Mouse (Mus musculus): Measurements from ENCODE around the gene Mlc1. TPM values are rescaled to one million over a fixed set of nuclear protein-coding genes. Genes with fewer than 3 reads are reported as not detected.

Gene Mlc1
- 0.01 and 0.02 TPM in 2 replicates for polyA plus RNA-seq (2012; rRNA removed)

DNA sequence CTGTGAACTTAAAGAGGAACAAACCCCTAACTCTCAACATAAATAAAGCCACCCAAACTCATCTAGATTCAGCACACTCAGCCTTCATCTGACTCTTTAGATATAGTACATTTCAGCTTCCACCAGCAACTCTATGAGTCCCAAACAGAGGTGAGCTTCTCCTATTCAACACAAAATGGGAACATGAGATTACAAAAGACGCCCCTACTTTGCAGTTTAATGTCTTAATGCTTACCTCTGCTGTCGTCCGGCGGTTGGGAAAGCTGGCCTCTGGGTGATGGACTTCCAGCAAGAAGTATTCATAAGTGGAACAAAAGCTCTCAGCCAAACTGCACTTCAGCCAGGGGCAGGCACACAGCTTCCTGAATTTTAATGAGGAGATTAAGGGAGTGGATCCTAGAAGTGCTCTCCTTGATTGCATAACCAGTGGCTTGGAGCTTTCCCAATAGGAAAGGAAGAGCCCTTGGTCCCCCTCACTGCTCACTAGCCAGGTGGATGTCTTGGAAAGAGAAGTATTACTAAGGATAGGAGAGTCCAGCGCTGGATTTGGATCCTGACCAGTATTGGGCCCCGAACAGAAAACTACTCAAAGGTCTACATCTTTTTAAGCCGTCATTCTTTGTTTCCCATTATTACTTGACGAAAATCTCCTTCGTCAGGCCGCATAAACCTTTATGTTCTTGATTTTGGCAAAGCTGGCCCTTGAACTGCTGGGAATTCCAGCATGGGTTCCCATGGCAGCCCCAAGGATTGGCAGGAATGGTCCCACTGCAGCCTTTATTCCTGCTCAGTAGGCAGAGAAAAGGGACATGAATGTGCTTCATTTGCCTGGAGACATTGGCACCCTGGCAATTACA lies at the start of gene Mlc1:
Gene Mlc1, minus strand, starts transcription at position 727 of the 857 bp plus-strand sequence.

DNA sequence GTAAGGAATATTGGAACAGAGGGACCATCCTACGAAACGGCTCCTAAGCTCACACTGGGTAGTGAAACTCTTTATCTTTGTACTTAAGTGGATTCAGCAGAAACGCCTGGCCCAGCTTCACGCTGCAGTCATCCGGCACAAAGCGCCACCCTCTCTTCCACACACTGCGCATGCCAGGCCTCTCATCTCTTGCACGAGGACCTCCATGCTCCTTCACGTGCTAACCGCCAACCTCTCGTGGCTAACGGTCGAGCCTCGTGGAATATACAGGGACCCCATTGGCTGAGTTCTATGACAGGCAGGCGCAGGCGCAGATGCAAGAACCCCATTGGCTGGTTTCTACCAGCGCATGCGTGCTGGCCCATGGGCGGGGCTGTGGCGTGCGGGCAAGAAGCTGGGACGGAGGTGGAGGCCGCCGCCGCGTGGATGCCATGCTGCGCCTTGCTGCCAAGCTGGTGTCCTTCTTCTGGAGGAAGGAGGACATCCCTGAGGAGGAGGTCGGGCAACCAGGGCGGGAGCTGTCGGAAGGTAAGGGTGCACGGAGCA lies 3.8 kb upstream of the Mlc1 start, which contains the start of gene Mov10l1:
Gene Mov10l1, plus strand, starts transcription at position 376 of the 546 bp plus-strand sequence.

DNA sequence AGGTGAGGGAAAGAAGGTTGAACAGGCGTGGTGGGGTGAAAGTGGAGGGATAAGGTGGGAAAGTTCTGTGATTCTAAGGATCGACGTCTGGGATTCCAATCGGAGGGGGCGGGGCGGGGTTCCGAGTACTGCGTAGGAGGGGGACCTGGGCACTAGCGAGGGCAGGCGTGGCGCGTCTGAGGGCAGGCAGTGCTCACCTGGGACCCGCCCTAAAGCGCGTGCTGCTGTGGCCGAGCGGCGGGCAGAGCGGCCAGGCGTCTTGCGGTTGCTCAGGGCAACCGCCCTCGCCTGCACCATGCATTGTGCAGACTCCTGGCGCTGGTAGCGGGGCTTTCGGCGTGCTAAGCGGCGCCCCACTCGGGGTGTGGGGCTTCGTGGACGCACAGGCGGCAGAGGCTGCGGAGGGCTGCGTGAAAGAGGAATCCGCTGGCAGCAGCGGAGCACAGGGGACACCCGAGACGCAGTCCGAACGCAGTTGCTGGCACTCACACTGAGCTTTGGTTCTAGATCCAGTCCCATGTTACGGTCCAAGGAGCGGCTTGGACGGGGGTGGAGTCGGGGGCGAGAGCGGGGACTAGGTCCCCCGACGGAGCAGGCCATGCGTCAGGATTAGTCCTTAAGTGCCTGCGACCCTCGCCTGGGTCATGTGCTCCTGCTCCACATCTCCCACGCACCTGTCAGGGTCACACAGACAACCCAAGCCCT lies 24.3 kb downstream of the Mlc1 start, which contains the start of gene Ttll8:
Gene Ttll8, minus strand, starts transcription at position 51 of the 705 bp plus-strand sequence.

Other genes starting within 250 kb of the Mlc1 start
- gene Brd1, start 244.8 kb downstream of the Mlc1 start, polyA plus RNA-seq (2012; rRNA removed), result 5.3 and 6.3 TPM in 2 replicates
- gene Zbed4, start 227.3 kb downstream of the Mlc1 start, polyA plus RNA-seq (2012; rRNA removed), result 6.1 and 8.7 TPM in 2 replicates
- 4.7 and 5.3 TPM in 2 replicates for gene Alg12, start 159.7 kb downstream of the Mlc1 start, polyA plus RNA-seq (2012; rRNA removed)
- 25.7 and 27.2 TPM in 2 replicates for gene Creld2, start 159.4 kb downstream of the Mlc1 start, polyA plus RNA-seq (2012; rRNA removed)
- 3.3 and 3.4 TPM in 2 replicates for gene Pim3, start 116.8 kb downstream of the Mlc1 start, polyA plus RNA-seq (2012; rRNA removed)
- gene Ttll8, start 24.6 kb downstream of the Mlc1 start, polyA plus RNA-seq (2012; rRNA removed), result not detected in 2 replicates
- not detected in 2 replicates for gene Mov10l1, start 3.9 kb upstream of the Mlc1 start, polyA plus RNA-seq (2012; rRNA removed)
- gene Panx2, start 80.7 kb upstream of the Mlc1 start, polyA plus RNA-seq (2012; rRNA removed), result 0.01 and 0.03 TPM in 2 replicates
- gene Trabd, start 96.1 kb upstream of the Mlc1 start, polyA plus RNA-seq (2012; rRNA removed), result 7.6 and 8.4 TPM in 2 replicates
- gene Selenoo, start 110.1 kb upstream of the Mlc1 start, polyA plus RNA-seq (2012; rRNA removed), result 7.7 and 8.5 TPM in 2 replicates
- 8.1 and 12.8 TPM in 2 replicates for gene Tubgcp6, start 144.1 kb upstream of the Mlc1 start, polyA plus RNA-seq (2012; rRNA removed)
- gene Hdac10, start 149.7 kb upstream of the Mlc1 start, polyA plus RNA-seq (2012; rRNA removed), result 8.0 and 8.1 TPM in 2 replicates
- 2.0 and 2.1 TPM in 2 replicates for gene Mapk12, start 161.7 kb upstream of the Mlc1 start, polyA plus RNA-seq (2012; rRNA removed)
- 0.76 and 0.80 TPM in 2 replicates for gene Mapk11, start 170.6 kb upstream of the Mlc1 start, polyA plus RNA-seq (2012; rRNA removed)
- 23.7 and 25.5 TPM in 2 replicates for gene Plxnb2, start 201.8 kb upstream of the Mlc1 start, polyA plus RNA-seq (2012; rRNA removed)
- 3.8 and 4.2 TPM in 2 replicates for gene Dennd6b, start 217.5 kb upstream of the Mlc1 start, polyA plus RNA-seq (2012; rRNA removed)
- 14.0 and 15.3 TPM in 2 replicates for gene Ppp6r2, start 232.5 kb upstream of the Mlc1 start, polyA plus RNA-seq (2012; rRNA removed)

Measured in liver, embryonic 14 days (tissue).